Mouse (Mus musculus) neural tube, embryonic 13.5 days (tissue): Measurements from ENCODE around the gene Nr0b1. TPM values are rescaled to one million over a fixed set of nuclear protein-coding genes. Genes with fewer than 3 reads are reported as not detected.

Experiments
- ATAC-seq: fragments of 200-750 bp; cut with Nextera tagmentation; 2 replicates; pipeline ENCODE4 v1.8.0; 2017; ENCODE audit warnings: low read depth, mild to moderate bottlenecking, moderate TSS enrichment, moderate library complexity
- H3K27ac ChIP-seq: fragments of 300-500 bp; sonication (generic); replicated peaks from 2 replicates; pipeline ENCODE4 v1.5.1; 2015; ENCODE audit warnings: moderate library complexity, mild to moderate bottlenecking, inconsistent platforms
- H3K27me3 ChIP-seq: fragments of 300-500 bp; sonication (generic); 2 replicates; pipeline ENCODE4 v1.6.1; 2015; ENCODE audit warnings: mild to moderate bottlenecking, inconsistent platforms
- H3K36me3 ChIP-seq: fragments of 300-500 bp; sonication (generic); 2 replicates; pipeline ENCODE4 v1.6.1; 2015; ENCODE audit warnings: mild to moderate bottlenecking, inconsistent platforms
- H3K4me1 ChIP-seq: fragments of 300-500 bp; sonication (generic); replicated peaks from 2 replicates; pipeline ENCODE4 v1.6.1; 2015; ENCODE audit warnings: inconsistent platforms
- H3K4me2 ChIP-seq: fragments of 300-500 bp; sonication (generic); 2 replicates; pipeline ENCODE4 v1.6.1; 2015; ENCODE audit warnings: inconsistent platforms, mild to moderate bottlenecking, moderate library complexity
- H3K4me3 ChIP-seq: fragments of 300-500 bp; sonication (generic); 2 replicates; pipeline ENCODE4 v1.5.1; 2015; ENCODE audit warnings: mild to moderate bottlenecking, inconsistent platforms
- H3K9ac ChIP-seq: fragments of 300-500 bp; sonication (generic); 2 replicates; pipeline ENCODE4 v1.6.1; 2015; ENCODE audit warnings: moderate library complexity, mild to moderate bottlenecking, inconsistent platforms
- H3K9me3 ChIP-seq: fragments of 300-500 bp; sonication (generic); 2 replicates; pipeline ENCODE4 v1.6.1; 2016; ENCODE audit warnings: inconsistent platforms
- WGBS: fragments of 180-500 bp; shearing (Covaris S2); methylation state at CpG from one replicate; pipeline ENCODE4 v1.1.7; 2015; 5-methylcytosine and 5-hydroxymethylcytosine counted together
- polyA plus RNA-seq: library from polyadenylated mRNA; unstranded; fragments of >200 nt; fragmentation: Nextera tagmentation; extraction: Ambion mirVana; gene quantifications from 2 replicates; pipeline ENCODE4 v1.2.1, GENCODE M21; 2015

The Nr0b1 gene
- 0.43 and 0.89 TPM in 2 replicates for polyA plus RNA-seq

DNA sequence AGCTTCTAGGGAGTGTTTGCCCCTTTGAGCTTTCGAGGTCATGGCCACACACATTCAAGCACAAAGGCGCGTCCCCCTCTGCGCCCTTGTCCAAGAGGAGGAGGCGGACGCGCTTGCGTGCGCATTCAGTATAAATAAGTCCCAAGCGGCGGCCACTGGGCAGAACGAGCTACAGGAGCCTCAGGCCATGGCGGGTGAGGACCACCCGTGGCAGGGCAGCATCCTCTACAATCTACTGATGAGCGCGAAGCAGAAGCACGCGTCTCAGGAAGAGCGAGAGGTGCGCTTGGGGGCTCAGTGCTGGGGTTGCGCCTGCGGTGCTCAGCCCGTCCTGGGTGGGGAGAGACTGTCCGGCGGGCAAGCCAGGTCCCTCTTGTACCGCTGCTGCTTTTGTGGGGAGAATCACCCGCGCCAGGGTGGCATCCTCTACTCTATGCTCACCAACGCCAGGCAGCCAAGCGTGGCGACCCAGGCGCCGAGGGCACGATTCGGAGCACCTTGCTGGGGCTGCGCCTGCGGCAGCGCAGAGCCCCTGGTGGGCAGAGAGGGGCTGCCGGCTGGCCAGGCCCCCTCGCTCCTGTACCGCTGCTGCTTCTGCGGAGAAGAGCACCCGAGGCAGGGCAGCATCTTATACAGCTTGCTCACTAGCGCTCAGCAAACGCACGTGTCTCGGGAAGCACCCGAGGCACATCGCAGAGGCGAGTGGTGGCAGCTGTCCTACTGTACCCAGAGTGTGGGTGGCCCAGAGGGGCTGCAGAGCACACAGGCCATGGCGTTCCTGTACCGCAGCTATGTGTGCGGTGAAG, at the start of gene Nr0b1:
TSS of gene Nr0b1 (plus strand) at position 151 of the 806 bp plus-strand sequence.
- WGBS, result 23% methylated on average over 53 of the region's 53 CpGs
- Histone ChIP-seq H3K9ac (peak within 1 kb of the TSS; percentile 58), H3K4me1 (no peaks in the 10 kb centered on the region), H3K9me3 (no peaks in the 10 kb centered on the region), H3K27ac (no peak within 1 kb of the TSS), H3K27me3 (peaks cover 25% of the 10 kb centered on the region), H3K4me2 (peak within 1 kb of the TSS; percentile 71), H3K4me3 (peak within 1 kb of the TSS; percentile 45), H3K36me3 (no peaks in the 10 kb centered on the region)
- peak; percentile 79 for ATAC-seq

GRCm38 (mm10) chrX:86187250-86187649, 4.3 kb upstream of the Nr0b1 start:
- 83% methylated on average over 2 of the region's 2 CpGs for WGBS
- no peaks in the 10 kb centered on the region for H3K9me3 ChIP-seq
- no peak overlapping the region for H3K4me3 ChIP-seq
- no peak overlapping the region for H3K9ac ChIP-seq
- peaks cover 18% of the 10 kb centered on the region for H3K27me3 ChIP-seq
- no peak for ATAC-seq
- no peak overlapping the region for H3K27ac ChIP-seq
- no peaks in the 10 kb centered on the region for H3K4me1 ChIP-seq
- no peaks in the 10 kb centered on the region for H3K36me3 ChIP-seq
- H3K4me2 ChIP-seq, result no peak overlapping the region

DNA sequence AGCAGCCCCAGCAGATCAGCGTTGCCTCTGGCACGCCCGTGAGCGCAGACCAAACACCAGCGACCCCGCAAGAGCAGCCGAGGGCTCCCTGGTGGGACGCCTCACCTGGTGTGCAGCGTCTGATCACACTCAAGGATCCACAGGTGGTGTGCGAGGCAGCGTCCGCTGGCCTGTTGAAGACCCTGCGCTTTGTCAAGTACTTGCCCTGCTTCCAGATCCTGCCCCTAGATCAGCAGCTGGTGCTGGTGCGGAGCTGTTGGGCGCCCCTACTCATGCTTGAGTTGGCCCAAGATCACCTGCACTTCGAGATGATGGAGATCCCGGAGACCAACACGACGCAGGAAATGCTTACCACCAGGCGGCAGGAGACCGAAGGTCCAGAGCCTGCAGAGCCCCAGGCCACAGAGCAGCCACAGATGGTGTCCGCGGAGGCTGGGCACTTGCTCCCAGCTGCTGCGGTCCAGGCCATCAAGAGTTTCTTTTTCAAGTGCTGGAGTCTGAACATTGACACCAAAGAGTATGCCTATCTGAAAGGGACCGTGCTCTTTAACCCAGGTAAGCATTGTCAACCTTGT, 943 bp downstream of the Nr0b1 start:
- WGBS, result 16% methylated on average over 25 of the region's 25 CpGs
- Histone ChIP-seq H3K4me3 (peak overlapping the region; percentile 45), H3K9me3 (no peaks in the 10 kb centered on the region), H3K4me2 (peak overlapping the region; percentile 71), H3K27me3 (peaks cover 25% of the 10 kb centered on the region), H3K36me3 (no peaks in the 10 kb centered on the region), H3K9ac (no peak overlapping the region; the same call in 1 of the 2 replicates), H3K27ac (no peak overlapping the region), H3K4me1 (no peaks in the 10 kb centered on the region)
- peak; percentile 50 for ATAC-seq

- no peak overlapping the region for H3K4me3 ChIP-seq
- no peaks in the 10 kb centered on the region for H3K9me3 ChIP-seq
- no peak for ATAC-seq
- H3K9ac ChIP-seq, result no peak overlapping the region
- H3K4me2 ChIP-seq, result no peak overlapping the region
- H3K36me3 ChIP-seq, result no peaks in the 10 kb centered on the region
- no peak overlapping the region for H3K27ac ChIP-seq
- H3K4me1 ChIP-seq, result no peaks in the 10 kb centered on the region
- WGBS, result 27% methylated on average over 4 of the region's 4 CpGs
- peaks cover 25% of the 10 kb centered on the region for H3K27me3 ChIP-seq
Observed at GRCm38 (mm10) chrX:86193386-86193785, 1.8 kb downstream of the Nr0b1 start.

GRCm38 (mm10) chrX:86237246-86237645, 45.7 kb downstream of the Nr0b1 start:
- Histone ChIP-seq H3K27me3 (no peaks in the 10 kb centered on the region), H3K4me1 (no peaks in the 10 kb centered on the region), H3K9ac (no peak overlapping the region), H3K4me2 (no peak overlapping the region), H3K27ac (no peak overlapping the region), H3K9me3 (no peaks in the 10 kb centered on the region), H3K36me3 (no peaks in the 10 kb centered on the region), H3K4me3 (no peak overlapping the region)
- no peak for ATAC-seq
- 63% methylated on average over 1 of the region's 1 CpGs for WGBS

Other genes with a start within 250 kb of the Nr0b1 start
- gene Samt3, start 147.6 kb upstream of the Nr0b1 start, polyA plus RNA-seq, result not detected in 2 replicates
- not detected in 2 replicates for gene Mageb4, start 113.3 kb downstream of the Nr0b1 start, polyA plus RNA-seq